Mouse (Mus musculus) megakaryocyte, embryonic 14.5 days (primary cell): ENCODE measurements at regions not wholly inside any gene's neighbourhood (a gene's known extent, or its start where the extent isn't known, plus 50 kb on each side); places are given as distances from the start of the nearest gene placed in this dataset.

Experiments
- H3K27me3 ChIP-seq: replicated peaks from 2 replicates; pipeline ENCODE3; 2012; ENCODE audit warnings: inconsistent platforms
- H3K36me3 ChIP-seq: replicated peaks from 2 replicates; pipeline ENCODE3; 2012; ENCODE audit warnings: low read length, inconsistent platforms, mixed read lengths
- H3K4me1 ChIP-seq: 2 replicates; pipeline ENCODE4 v1.6.1; 2012; ENCODE audit warnings: inconsistent platforms
- H3K4me3 ChIP-seq: replicated peaks from 2 replicates; pipeline ENCODE3; 2012; ENCODE audit warnings: moderate library complexity, mild to moderate bottlenecking, inconsistent platforms
- H3K9me3 ChIP-seq: 2 replicates; pipeline ENCODE4 v1.6.1; 2012; ENCODE audit warnings: inconsistent platforms
- FLI1 ChIP-seq: IDR thresholded peaks from 2 replicates; pipeline ENCODE4 v1.6.1; 2012; ENCODE audit warnings: low read length, inconsistent platforms, mixed read lengths
- GATA1 ChIP-seq: IDR thresholded peaks from 3 replicates; pipeline ENCODE4 v1.6.1; 2012; ENCODE audit warnings: mixed read lengths, low read length, inconsistent platforms, borderline replicate concordance

GRCm38 (mm10) chr16:8117543-8118167 lies 307.3 kb downstream of the Tmem114 start:
- Histone ChIP-seq H3K36me3 (no peaks in the 10 kb centered on the region), H3K27me3 (no peaks in the 10 kb centered on the region), H3K9me3 (peaks cover 12% of the 10 kb centered on the region; the same call in 1 of the 2 replicates), H3K4me3 (peak overlapping the region; percentile 18), H3K4me1 (no peaks in the 10 kb centered on the region)
- TF ChIP-seq FLI1 = no peak
- no peak for TF ChIP-seq GATA1

DNA sequence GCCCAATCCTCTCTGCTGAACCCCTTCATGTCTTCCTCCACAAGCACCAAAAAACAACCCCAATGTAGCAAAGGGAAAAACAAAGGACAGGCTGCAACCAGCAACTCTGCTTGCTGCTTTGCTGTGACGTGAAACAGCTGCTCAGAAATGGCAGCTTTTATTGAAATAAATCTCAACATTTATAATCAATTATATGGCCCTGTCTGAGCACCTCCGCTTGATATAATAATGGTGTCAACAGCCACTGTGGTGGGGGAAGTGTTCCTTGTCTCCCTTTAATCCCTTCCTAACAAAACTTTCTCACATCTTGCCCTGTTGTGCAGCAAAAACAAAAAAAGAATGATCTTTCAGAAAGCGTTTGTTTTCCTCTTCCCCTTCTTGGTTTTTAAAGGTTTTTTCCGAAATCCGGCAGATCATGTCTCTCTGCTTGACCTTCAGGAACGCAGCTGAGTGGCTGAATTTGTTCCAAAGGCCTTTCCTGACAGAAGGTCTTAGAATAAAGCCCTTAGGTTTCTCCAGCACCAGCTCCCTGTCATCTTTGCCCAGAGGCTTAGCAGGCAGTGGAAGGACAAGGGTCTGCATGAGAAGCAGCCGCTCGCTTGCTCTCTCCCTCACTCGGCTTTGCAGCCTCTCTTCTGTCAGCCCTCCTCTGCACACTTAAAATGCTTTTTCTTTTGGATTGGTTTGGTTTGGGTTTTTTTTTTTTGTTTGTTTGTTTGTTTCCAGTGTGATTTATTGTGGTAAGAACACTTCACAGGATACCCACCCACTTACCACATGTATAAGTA lies 313.4 kb downstream of the Tmem114 start:
- Histone ChIP-seq H3K4me3 (no peak overlapping the region), H3K27me3 (no peaks in the 10 kb centered on the region), H3K4me1 (no peaks in the 10 kb centered on the region), H3K9me3 (0 out of 2 replicates have a peak, but pooled peaks cover 9% of the 10 kb centered on the region), H3K36me3 (no peaks in the 10 kb centered on the region)
- TF ChIP-seq GATA1 (no peak), FLI1 (no peak)

DNA sequence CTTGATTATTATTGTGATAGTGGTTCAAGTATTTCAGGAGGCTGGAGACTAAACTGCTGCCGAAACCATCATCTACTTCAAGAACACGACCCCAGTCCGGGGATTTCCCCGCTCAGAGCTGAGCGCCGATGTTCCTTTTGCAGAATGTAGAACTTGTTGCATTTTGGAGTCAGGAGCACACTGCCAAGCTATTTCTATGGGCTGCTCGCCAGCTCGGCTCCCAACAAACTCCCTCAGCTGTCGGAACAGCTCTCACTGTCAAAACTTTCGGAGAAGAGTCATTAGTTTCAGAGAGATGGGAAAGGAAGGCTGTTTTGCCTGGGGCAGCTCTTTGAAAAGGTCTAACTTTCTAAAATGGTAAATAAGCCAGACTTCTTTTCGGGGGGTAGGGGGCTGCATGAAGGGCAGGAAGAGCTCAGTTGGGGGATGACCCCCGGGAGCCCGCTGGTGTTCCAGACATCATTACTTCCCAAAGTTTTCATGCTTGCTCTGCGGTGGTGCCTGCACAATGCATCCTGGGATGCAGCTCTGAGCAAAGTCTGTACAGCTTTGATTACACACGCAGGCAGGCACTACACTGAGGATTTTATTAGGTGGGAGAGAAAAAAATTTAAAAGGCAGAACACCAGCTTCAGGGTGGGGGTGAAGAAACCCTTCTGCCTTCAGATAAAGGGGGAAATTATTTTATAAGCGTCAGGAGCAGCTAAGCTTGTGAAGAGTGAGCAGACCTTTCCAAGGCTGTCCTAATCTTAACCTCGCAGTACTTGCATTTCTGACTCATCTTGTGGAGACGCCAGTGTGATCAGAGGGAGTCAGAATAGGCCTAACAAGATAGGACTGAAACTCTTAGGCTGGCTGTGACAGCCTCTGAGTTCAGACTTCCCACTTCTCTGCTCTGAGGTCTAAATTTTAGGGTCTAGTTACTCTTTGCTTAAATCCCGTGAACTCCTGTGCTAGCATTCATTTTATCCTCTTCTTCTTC lies 316.5 kb downstream of the Tmem114 start:
- Histone ChIP-seq H3K9me3 (0 out of 2 replicates have a peak, but pooled peaks cover 3% of the 10 kb centered on the region), H3K4me3 (no peak overlapping the region), H3K4me1 (no peaks in the 10 kb centered on the region), H3K27me3 (no peaks in the 10 kb centered on the region), H3K36me3 (no peaks in the 10 kb centered on the region)
- TF ChIP-seq FLI1 = no peak
- no peak for TF ChIP-seq GATA1

GRCm38 (mm10) chr16:8079024-8079423 lies 345.9 kb downstream of the Tmem114 start:
- H3K4me1 ChIP-seq = no peaks in the 10 kb centered on the region
- no peaks in the 10 kb centered on the region for H3K27me3 ChIP-seq
- H3K9me3 ChIP-seq = peaks cover 26% of the 10 kb centered on the region
- H3K36me3 ChIP-seq = no peaks in the 10 kb centered on the region
- TF ChIP-seq FLI1 = no peak
- TF ChIP-seq GATA1 = no peak
- no peak overlapping the region for H3K4me3 ChIP-seq

DNA sequence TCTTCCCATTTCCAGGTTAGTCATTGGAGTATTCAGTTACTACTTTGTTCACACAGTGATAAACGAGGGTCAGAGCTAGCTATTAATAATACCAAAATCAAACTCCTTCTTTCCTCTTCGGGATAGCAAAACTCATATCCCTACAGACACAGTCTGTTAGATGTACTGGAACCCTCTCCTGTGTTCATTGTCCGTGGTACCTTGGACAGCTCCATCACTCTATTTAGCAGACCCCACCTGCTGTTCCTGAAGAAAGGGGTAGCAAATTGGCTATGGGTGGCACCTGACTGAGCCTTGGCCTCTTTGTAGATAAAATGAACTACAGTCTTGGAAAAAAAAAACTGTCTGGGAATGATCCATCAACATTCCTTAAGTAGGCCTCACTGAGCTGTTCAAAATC lies 346.5 kb downstream of the Tmem114 start:
- H3K4me3 ChIP-seq = no peak overlapping the region
- no peaks in the 10 kb centered on the region for H3K4me1 ChIP-seq
- no peaks in the 10 kb centered on the region for H3K27me3 ChIP-seq
- TF ChIP-seq GATA1 = no peak
- H3K36me3 ChIP-seq = no peaks in the 10 kb centered on the region
- H3K9me3 ChIP-seq = peaks cover 24% of the 10 kb centered on the region

DNA sequence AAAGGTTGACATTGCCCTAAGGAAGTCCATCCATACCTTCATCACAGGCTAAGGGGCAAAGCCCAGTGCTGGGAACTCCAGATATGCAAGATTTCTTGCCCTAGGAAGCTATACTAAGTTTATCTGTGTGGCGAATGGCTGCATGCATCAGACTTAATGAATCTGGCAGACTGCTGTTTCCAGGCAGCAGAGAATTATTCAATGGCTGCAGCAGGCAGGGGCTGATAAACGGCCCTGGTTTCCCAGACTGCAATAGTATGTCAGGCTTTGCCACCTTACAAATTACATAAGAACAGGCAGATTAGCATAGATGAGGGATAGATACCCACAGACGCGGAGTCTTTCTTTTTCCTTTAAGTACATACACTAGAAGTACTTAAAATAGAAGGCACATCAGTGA lies 350.2 kb downstream of the Tmem114 start:
- Histone ChIP-seq H3K4me3 (no peak overlapping the region), H3K9me3 (peaks cover 28% of the 10 kb centered on the region)
- no peak for TF ChIP-seq GATA1
- TF ChIP-seq FLI1 = no peak

GRCm38 (mm10) chr16:8053936-8054335 lies 371.0 kb downstream of the Tmem114 start:
- Histone ChIP-seq H3K4me1 (no peaks in the 10 kb centered on the region), H3K36me3 (no peaks in the 10 kb centered on the region), H3K4me3 (no peak overlapping the region), H3K27me3 (no peaks in the 10 kb centered on the region), H3K9me3 (peaks cover 35% of the 10 kb centered on the region)
- TF ChIP-seq FLI1 = no peak
- TF ChIP-seq GATA1 = no peak

More for the DNA sequence above, 350.2 kb downstream of the Tmem114 start:
- Histone ChIP-seq H3K27me3 (no peaks in the 10 kb centered on the region), H3K4me1 (no peaks in the 10 kb centered on the region), H3K36me3 (no peaks in the 10 kb centered on the region)

GRCm38 (mm10) chr16:8008966-8009365 lies 416.0 kb downstream of the Tmem114 start:
- no peak for TF ChIP-seq GATA1
- TF ChIP-seq FLI1 = no peak
- H3K9me3 ChIP-seq = peaks cover 21% of the 10 kb centered on the region
- no peaks in the 10 kb centered on the region for H3K36me3 ChIP-seq

GRCm38 (mm10) chr16:8006631-8007030 lies 418.3 kb downstream of the Tmem114 start:
- no peaks in the 10 kb centered on the region for H3K36me3 ChIP-seq
- no peaks in the 10 kb centered on the region for H3K27me3 ChIP-seq
- TF ChIP-seq GATA1 = no peak
- no peak for TF ChIP-seq FLI1
- H3K9me3 ChIP-seq = peaks cover 26% of the 10 kb centered on the region
- H3K4me3 ChIP-seq = no peak overlapping the region
- no peaks in the 10 kb centered on the region for H3K4me1 ChIP-seq

More at GRCm38 (mm10) chr16:8008966-8009365, 416.0 kb downstream of the Tmem114 start:
- Histone ChIP-seq H3K27me3 (no peaks in the 10 kb centered on the region), H3K4me1 (no peaks in the 10 kb centered on the region), H3K4me3 (no peak overlapping the region)
